Mouse (Mus musculus) liver, embryonic 12.5 days (tissue): Measurements from ENCODE around the gene Eif5. TPM values are rescaled to one million over a fixed set of nuclear protein-coding genes. Genes with fewer than 3 reads are reported as not detected.
"Not testable (repeated sequence)": the region's sequence is repeated elsewhere in the genome, so short reads cannot be mapped to it uniquely, and the experiment has no call there.

Experiments used
- ATAC-seq: fragments of 200-750 bp; cut with Nextera tagmentation; 2 replicates; pipeline ENCODE4 v1.8.0; 2017; ENCODE audit warnings: moderate number of reproducible peaks, mild to moderate bottlenecking, moderate library complexity
- H3K27ac ChIP-seq: fragments of 300-500 bp; sonication (generic); 2 replicates; pipeline ENCODE4 v1.5.1; 2016; ENCODE audit warnings: mild to moderate bottlenecking
- H3K27me3 ChIP-seq: fragments of 300-500 bp; sonication (generic); replicated peaks from 2 replicates; pipeline ENCODE4 v1.6.1; 2016; ENCODE audit warnings: mild to moderate bottlenecking, moderate library complexity
- H3K36me3 ChIP-seq: fragments of 300-500 bp; sonication (generic); 2 replicates; pipeline ENCODE4 v1.6.1; 2016; ENCODE audit warnings: mild to moderate bottlenecking, moderate library complexity
- H3K4me1 ChIP-seq: fragments of 300-500 bp; sonication (generic); 2 replicates; pipeline ENCODE4 v1.6.1; 2016
- H3K4me2 ChIP-seq: fragments of 300-500 bp; sonication (generic); 2 replicates; pipeline ENCODE4 v1.6.1; 2016; ENCODE audit warnings: mild to moderate bottlenecking, moderate library complexity
- H3K4me3 ChIP-seq: fragments of 300-500 bp; sonication (generic); 2 replicates; pipeline ENCODE4 v1.5.1; 2016; ENCODE audit warnings: mild to moderate bottlenecking, moderate library complexity
- H3K9ac ChIP-seq: fragments of 300-500 bp; sonication (generic); 2 replicates; pipeline ENCODE4 v1.6.1; 2016; ENCODE audit warnings: mild to moderate bottlenecking, moderate library complexity
- H3K9me3 ChIP-seq: fragments of 300-500 bp; sonication (generic); replicated peaks from 2 replicates; pipeline ENCODE4 v1.6.1; 2016; ENCODE audit warnings: mild to moderate bottlenecking, moderate library complexity
- WGBS: fragments of 180-500 bp; shearing (Covaris S2); methylation state at CpG from one replicate; pipeline ENCODE4 v1.1.7; 2016; ENCODE audit not compliant: insufficient replicate concordance; 5-methylcytosine and 5-hydroxymethylcytosine counted together
- polyA plus RNA-seq: library from polyadenylated mRNA; unstranded; fragments of >200 nt; fragmentation: Nextera tagmentation; extraction: Ambion mirVana; gene quantifications from 2 replicates; pipeline ENCODE4 v1.2.1, GENCODE M21; 2016

The Eif5 gene
- polyA plus RNA-seq, 1 experiment from 2014 or later = 664 TPM

DNA sequence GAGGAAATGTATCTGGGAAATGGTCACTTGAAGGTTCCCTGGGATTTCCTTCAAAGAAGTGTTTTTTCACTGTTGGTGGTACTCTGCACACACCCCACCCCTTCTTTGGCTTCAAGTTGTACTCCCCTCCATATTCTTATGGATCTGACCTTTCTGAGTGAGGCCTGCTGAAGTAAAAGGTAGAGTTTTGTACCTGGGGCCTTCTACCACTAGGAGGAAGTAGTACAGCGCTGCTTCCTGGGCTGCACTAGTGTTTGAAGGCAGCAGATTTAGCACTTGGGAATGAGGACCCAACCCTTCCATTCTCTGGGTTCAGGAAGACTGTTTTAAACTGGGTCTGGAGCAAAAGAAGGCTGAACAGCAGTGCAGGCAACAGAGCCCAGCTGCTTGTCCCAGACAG is 12.9 kb downstream of the Eif5 start:
- H3K9me3 ChIP-seq = no peaks in the 10 kb centered on the region
- ATAC-seq = no peak
- H3K9ac ChIP-seq = no peak overlapping the region
- peak overlapping the region; percentile 56 for H3K27ac ChIP-seq
- peaks cover 5% of the 10 kb centered on the region for H3K4me1 ChIP-seq
- H3K27me3 ChIP-seq = no peaks in the 10 kb centered on the region
- H3K36me3 ChIP-seq = peaks cover 30% of the 10 kb centered on the region
- WGBS = 41% methylated on average over 1 of the region's 1 CpGs
- H3K4me3 ChIP-seq = no peak overlapping the region
- H3K4me2 ChIP-seq = no peak overlapping the region

- no peak overlapping the region for H3K4me3 ChIP-seq
- peaks cover 19% of the 10 kb centered on the region for H3K4me1 ChIP-seq
- no peak overlapping the region for H3K27ac ChIP-seq
- peaks cover 13% of the 10 kb centered on the region for H3K36me3 ChIP-seq
- ATAC-seq = no peak
- no peak overlapping the region for H3K9ac ChIP-seq
- H3K4me2 ChIP-seq = no peak overlapping the region
- 80% methylated on average over 8 of the region's 8 CpGs for WGBS
- no peaks in the 10 kb centered on the region for H3K27me3 ChIP-seq
- H3K9me3 ChIP-seq = no peaks in the 10 kb centered on the region
Observed at GRCm38 (mm10) chr12:111552342-111552741, 14.5 kb downstream of the Eif5 start.

- no peak overlapping the region for H3K4me3 ChIP-seq
- no peaks in the 10 kb centered on the region for H3K27me3 ChIP-seq
- ATAC-seq = no peak
- H3K9ac ChIP-seq = no peak overlapping the region
- no peak overlapping the region for H3K4me2 ChIP-seq
- peaks cover 49% of the 10 kb centered on the region for H3K4me1 ChIP-seq
- H3K9me3 ChIP-seq = no peaks in the 10 kb centered on the region
- no peak overlapping the region for H3K27ac ChIP-seq
- 67% methylated on average over 4 of the region's 4 CpGs for WGBS
- H3K36me3 ChIP-seq = no peaks in the 10 kb centered on the region
Observed at GRCm38 (mm10) chr12:111555357-111555756, 17.5 kb downstream of the Eif5 start.

- WGBS = 81% methylated on average over 4 of the region's 5 CpGs
- not testable (repeated sequence) for H3K27ac ChIP-seq, H3K4me3 ChIP-seq
Observed at GRCm38 (mm10) chr12:111555893-111556292, 18.1 kb downstream of the Eif5 start.

DNA sequence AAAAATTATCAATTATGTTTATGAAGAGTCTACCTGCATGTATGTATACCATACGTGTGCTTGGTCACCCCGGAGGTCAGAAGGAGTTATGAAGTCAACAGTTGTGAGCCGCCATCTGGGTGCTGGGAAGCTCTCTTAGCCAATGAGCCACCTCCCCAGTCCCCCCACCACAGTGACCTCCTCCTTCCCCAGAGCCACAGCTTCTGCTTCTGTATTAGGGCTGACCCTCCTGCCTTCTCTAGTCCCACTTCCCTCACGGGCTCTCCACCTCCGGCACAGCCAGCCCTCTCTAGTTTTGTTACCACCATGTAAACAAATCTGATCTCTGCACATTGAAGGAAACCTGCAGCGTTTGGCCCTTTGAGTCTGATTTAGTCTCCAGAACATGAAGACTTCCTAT is 19.7 kb downstream of the Eif5 start:
- no peak overlapping the region; the same call in 1 of the 2 replicates for H3K9ac ChIP-seq
- no peak overlapping the region for H3K4me3 ChIP-seq
- peaks cover 61% of the 10 kb centered on the region for H3K4me1 ChIP-seq
- no peaks in the 10 kb centered on the region for H3K27me3 ChIP-seq
- H3K27ac ChIP-seq = peak overlapping the region; percentile 93
- H3K9me3 ChIP-seq = no peaks in the 10 kb centered on the region
- no peak overlapping the region for H3K4me2 ChIP-seq
- H3K36me3 ChIP-seq = no peaks in the 10 kb centered on the region
- ATAC-seq = no peak
- WGBS = 52% methylated on average over 6 of the region's 6 CpGs

More at GRCm38 (mm10) chr12:111555893-111556292, 18.1 kb downstream of the Eif5 start:
- H3K4me1 ChIP-seq = peaks cover 54% of the 10 kb centered on the region
- H3K27me3 ChIP-seq, H3K9me3 ChIP-seq, H3K9ac ChIP-seq, H3K4me2 ChIP-seq, H3K36me3 ChIP-seq, ATAC-seq: not testable (repeated sequence)

DNA sequence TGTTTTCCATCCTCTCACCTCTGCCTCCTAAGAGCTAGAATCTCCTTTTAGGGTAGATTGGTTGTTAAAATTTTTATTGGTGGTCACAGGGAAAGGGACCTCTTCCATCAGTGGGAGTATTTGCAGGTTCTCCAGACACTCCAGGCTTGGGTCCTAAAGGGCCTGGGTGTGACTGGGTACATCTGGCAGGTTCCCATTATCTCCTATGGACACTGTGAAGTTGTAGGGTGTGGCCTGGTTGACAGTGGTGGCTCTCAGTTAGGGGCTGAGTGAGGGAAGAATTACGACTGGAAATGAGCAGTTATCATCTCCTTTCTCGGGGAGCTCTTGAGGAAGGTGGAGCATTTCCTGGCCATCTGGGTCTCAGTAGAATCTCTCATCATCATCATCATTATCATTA is 20.8 kb downstream of the Eif5 start:
- Histone ChIP-seq H3K27me3 (no peaks in the 10 kb centered on the region), H3K36me3 (no peaks in the 10 kb centered on the region), H3K4me3 (no peak overlapping the region), H3K9me3 (no peaks in the 10 kb centered on the region), H3K27ac (peak overlapping the region; percentile 93), H3K4me2 (peak overlapping the region; percentile 68), H3K9ac (peak overlapping the region; percentile 55), H3K4me1 (peaks cover 69% of the 10 kb centered on the region)
- 9% methylated on average over 2 of the region's 2 CpGs for WGBS
- peak; percentile 100 for ATAC-seq

GRCm38 (mm10) chr12:111559647-111560258 is 21.9 kb downstream of the Eif5 start:
- H3K27me3 ChIP-seq = no peaks in the 10 kb centered on the region
- ATAC-seq = no peak
- H3K9ac ChIP-seq = peak overlapping the region; percentile 57
- H3K4me1 ChIP-seq = peaks cover 69% of the 10 kb centered on the region
- no peaks in the 10 kb centered on the region for H3K9me3 ChIP-seq
- WGBS = 32% methylated on average over 18 of the region's 18 CpGs
- peak overlapping the region; percentile 93 for H3K27ac ChIP-seq
- peak overlapping the region; percentile 68 for H3K4me2 ChIP-seq
- H3K4me3 ChIP-seq = peak overlapping the region; percentile 39
- no peaks in the 10 kb centered on the region for H3K36me3 ChIP-seq

GRCm38 (mm10) chr12:111560286-111560685 is 22.5 kb downstream of the Eif5 start:
- WGBS = 62% methylated on average over 5 of the region's 5 CpGs
- ATAC-seq = no peak
- H3K27ac ChIP-seq = peak overlapping the region; percentile 50
- no peaks in the 10 kb centered on the region for H3K27me3 ChIP-seq
- H3K36me3 ChIP-seq = no peaks in the 10 kb centered on the region
- H3K9ac ChIP-seq = peak overlapping the region; percentile 57; the same call in 1 of the 2 replicates
- no peaks in the 10 kb centered on the region for H3K9me3 ChIP-seq
- H3K4me1 ChIP-seq = peaks cover 68% of the 10 kb centered on the region
- peak overlapping the region; percentile 39; the same call in 1 of the 2 replicates for H3K4me3 ChIP-seq
- peak overlapping the region; percentile 68; the same call in 1 of the 2 replicates for H3K4me2 ChIP-seq

- Histone ChIP-seq H3K4me2 (no peak overlapping the region), H3K27me3 (no peaks in the 10 kb centered on the region), H3K4me1 (peaks cover 51% of the 10 kb centered on the region), H3K9me3 (no peaks in the 10 kb centered on the region), H3K36me3 (no peaks in the 10 kb centered on the region), H3K27ac (peak overlapping the region; percentile 28), H3K4me3 (no peak overlapping the region), H3K9ac (no peak overlapping the region)
- 49% methylated on average over 4 of the region's 4 CpGs for WGBS
- no peak for ATAC-seq
Observed at GRCm38 (mm10) chr12:111562276-111562814, 24.5 kb downstream of the Eif5 start.

DNA sequence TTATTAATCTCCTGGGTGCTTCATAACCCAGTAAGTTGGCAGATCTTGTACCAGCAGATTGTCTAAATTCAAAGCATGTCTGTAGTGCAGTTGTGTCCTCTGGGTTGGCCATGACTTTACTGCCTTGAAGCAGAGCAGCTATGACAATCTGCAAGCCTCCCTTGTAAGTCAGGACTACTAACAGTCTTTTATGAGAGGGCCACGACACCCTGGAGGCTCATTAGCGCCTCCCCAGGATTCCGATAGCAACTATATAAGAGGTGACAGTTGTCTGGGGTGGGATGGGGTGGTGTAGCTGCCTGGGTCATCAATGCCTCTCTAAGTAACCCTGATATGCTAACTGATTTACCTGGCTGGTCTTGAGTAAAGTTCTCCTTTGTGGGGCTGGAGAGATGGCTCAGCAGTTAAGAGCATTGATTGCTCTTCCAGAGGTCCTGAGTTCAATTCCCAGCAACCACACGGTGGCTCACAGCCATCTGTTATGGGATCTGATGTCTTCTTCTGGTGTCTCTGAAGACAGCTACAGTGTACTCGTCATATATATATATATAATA is 25.3 kb downstream of the Eif5 start:
- peaks cover 42% of the 10 kb centered on the region for H3K4me1 ChIP-seq
- H3K4me2 ChIP-seq = no peak overlapping the region
- no peaks in the 10 kb centered on the region for H3K9me3 ChIP-seq
- H3K27ac ChIP-seq = peak overlapping the region; percentile 36; the same call in 1 of the 2 replicates
- H3K9ac ChIP-seq = no peak overlapping the region
- no peak overlapping the region for H3K4me3 ChIP-seq
- 44% methylated on average over 5 of the region's 5 CpGs for WGBS
- ATAC-seq = no peak
- no peaks in the 10 kb centered on the region for H3K36me3 ChIP-seq
- no peaks in the 10 kb centered on the region for H3K27me3 ChIP-seq

DNA sequence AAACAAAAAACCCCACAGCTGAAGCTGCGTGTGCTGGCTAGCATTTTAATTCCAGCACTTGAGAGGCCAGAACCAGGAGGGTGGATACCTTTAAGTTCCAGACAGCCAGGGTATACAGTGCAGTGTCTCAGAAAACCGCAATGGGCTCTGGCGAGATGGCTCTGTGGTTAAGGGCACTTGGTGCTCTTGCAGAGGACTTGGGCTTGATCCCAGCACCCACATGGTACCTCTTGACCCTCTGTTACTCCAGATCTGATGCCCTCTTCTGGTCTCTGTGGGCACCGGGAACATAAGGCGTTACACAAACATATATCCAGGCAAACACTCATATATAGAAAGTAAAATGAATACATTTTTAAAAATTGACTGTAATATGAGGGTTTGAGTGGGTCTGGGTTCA is 27.5 kb downstream of the Eif5 start:
- Histone ChIP-seq H3K27ac (no peak overlapping the region), H3K4me1 (peaks cover 20% of the 10 kb centered on the region), H3K36me3 (no peaks in the 10 kb centered on the region), H3K9ac (no peak overlapping the region), H3K4me2 (no peak overlapping the region), H3K27me3 (peaks cover 6% of the 10 kb centered on the region; the same call in 1 of the 2 replicates), H3K4me3 (no peak overlapping the region), H3K9me3 (no peaks in the 10 kb centered on the region)
- no peak for ATAC-seq
- WGBS = 69% methylated on average over 5 of the region's 5 CpGs

DNA sequence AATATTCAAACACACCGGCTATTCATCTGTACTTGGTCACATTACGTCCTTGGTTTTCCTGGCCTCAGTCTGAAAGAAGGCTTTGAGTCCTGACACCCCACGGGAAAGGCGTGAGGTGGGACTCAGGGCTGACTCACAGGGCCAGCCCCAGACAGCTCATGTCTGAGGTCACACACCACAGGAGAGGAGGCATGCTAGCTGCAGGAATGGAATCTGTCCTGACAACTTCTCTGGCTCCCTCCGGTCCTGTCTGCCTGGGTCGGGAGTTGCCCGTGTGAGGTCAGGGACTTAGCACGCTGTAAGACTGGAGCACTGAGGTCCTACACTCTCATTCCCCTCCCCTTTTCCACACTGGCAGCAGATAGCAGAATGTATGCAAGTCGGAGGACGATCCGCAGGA is 31.0 kb downstream of the Eif5 start:
- Histone ChIP-seq H3K4me1 (peaks cover 10% of the 10 kb centered on the region), H3K27ac (no peak overlapping the region), H3K4me3 (no peak overlapping the region), H3K9me3 (no peaks in the 10 kb centered on the region), H3K36me3 (no peaks in the 10 kb centered on the region), H3K27me3 (peaks cover 25% of the 10 kb centered on the region), H3K4me2 (no peak overlapping the region), H3K9ac (no peak overlapping the region)
- WGBS = 71% methylated on average over 11 of the region's 11 CpGs
- no peak for ATAC-seq
